Mouse (Mus musculus) macrophage (primary cell): ENCODE results near the gene Rbm47. TPM values are rescaled to one million over a fixed set of nuclear protein-coding genes. Genes with fewer than 3 reads are reported as not detected.
A peak's percentile ranks its signal among the peaks of the same experiment; 100 is the strongest.

Experiments used
- H3K27ac ChIP-seq: fragments of 350-480 bp; formaldehyde crosslinking; 2 replicates; pipeline ENCODE4 v1.9.0; 2021
- H3K36me3 ChIP-seq: fragments of 350-480 bp; formaldehyde crosslinking; 2 replicates; pipeline ENCODE4 v1.9.0; 2021; ENCODE audit errors: inconsistent target
- H3K4me3 ChIP-seq: fragments of 350-480 bp; formaldehyde crosslinking; 2 replicates; pipeline ENCODE4 v1.9.0; 2021; ENCODE audit errors: inconsistent target
- H3K79me2 ChIP-seq: fragments of 350-480 bp; formaldehyde crosslinking; 2 replicates; pipeline ENCODE4 v1.9.0; 2021; ENCODE audit errors: inconsistent target
- WGBS: methylation state at CpG from one replicate; pipeline ENCODE4 v1.1.7; 2026; ENCODE audit warnings: inconsistent platforms; ENCODE audit not compliant: missing documents; 5-methylcytosine and 5-hydroxymethylcytosine counted together
- polyA plus RNA-seq: library from polyadenylated mRNA; stranded (reverse); fragments of 250-400 nt; gene quantifications from 3 replicates; pipeline ENCODE4 v1.2.4, GENCODE M21; 2018; ENCODE audit warnings: inconsistent platforms

Gene Rbm47
- polyA plus RNA-seq, 1 experiment from 2014 or later = 41.0 TPM

DNA sequence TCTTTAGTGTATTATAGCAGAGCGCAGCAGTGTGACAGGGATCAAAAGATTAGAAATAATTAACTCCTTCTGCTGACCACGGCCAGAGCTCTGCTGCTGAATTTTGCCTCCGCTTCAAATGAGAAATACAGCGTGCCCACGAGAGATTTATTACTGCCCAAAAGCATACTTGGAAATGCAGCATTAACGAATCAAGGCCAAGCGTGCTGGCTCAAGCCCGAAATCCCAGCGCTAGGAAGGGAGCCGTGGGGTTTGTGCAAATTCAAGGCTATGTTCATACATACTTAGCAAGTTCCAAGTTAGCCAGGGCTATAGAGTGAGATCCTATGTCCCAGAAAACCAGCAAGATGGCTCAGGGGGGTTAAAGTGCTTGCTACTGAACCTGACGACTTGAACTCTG lies 47.5 kb downstream of the Rbm47 start:
- Histone ChIP-seq H3K4me3 (no peak overlapping the region), H3K27ac (no peak overlapping the region), H3K36me3 (peaks cover 39% of the 10 kb centered on the region; the same call in 1 of the 2 replicates), H3K79me2 (peaks cover 100% of the 10 kb centered on the region)
- WGBS = 94% methylated on average over 11 of the region's 11 CpGs

DNA sequence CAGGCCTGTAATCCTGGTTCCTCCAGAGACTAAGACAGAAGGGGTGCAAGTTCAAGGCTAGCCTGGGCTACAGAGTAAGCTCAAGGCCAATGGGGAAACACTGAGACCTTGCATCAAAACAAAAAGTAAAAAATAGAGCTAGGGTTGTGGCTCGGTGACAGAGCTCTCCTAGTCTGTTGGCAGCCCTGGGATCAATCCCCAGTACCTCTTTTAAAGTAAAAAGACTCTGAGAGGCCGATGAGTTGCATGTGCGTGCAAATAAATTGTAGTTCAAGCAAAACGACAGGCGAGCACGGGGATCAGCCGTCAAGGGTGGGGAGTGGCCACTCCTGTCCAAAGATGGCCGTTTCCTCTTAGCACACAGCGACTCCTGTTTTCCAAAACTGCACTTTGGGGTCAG lies 48.0 kb downstream of the Rbm47 start:
- H3K79me2 ChIP-seq = peaks cover 100% of the 10 kb centered on the region
- no peak overlapping the region for H3K27ac ChIP-seq
- peaks cover 38% of the 10 kb centered on the region for H3K36me3 ChIP-seq
- H3K4me3 ChIP-seq = no peak overlapping the region
- 91% methylated on average over 9 of the region's 9 CpGs for WGBS

DNA sequence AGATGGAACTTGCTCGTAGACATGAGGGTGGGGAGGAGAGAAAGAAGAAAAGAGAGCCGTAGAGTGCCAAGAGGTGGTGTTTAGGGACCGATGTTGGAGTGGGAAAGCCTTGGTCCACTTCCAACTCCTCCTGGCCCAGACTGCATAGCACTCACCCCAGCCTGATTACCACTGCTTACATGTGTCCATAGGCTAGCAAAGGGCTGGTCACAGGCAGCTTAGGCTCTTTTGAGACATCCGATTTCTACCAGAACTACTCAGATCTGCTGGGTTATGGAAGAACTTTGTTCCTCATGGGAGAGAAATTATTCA lies 48.9 kb downstream of the Rbm47 start:
- H3K79me2 ChIP-seq = peaks cover 100% of the 10 kb centered on the region
- WGBS = 95% methylated on average over 4 of the region's 4 CpGs
- no peak overlapping the region for H3K4me3 ChIP-seq
- peaks cover 45% of the 10 kb centered on the region for H3K36me3 ChIP-seq
- no peak overlapping the region for H3K27ac ChIP-seq

DNA sequence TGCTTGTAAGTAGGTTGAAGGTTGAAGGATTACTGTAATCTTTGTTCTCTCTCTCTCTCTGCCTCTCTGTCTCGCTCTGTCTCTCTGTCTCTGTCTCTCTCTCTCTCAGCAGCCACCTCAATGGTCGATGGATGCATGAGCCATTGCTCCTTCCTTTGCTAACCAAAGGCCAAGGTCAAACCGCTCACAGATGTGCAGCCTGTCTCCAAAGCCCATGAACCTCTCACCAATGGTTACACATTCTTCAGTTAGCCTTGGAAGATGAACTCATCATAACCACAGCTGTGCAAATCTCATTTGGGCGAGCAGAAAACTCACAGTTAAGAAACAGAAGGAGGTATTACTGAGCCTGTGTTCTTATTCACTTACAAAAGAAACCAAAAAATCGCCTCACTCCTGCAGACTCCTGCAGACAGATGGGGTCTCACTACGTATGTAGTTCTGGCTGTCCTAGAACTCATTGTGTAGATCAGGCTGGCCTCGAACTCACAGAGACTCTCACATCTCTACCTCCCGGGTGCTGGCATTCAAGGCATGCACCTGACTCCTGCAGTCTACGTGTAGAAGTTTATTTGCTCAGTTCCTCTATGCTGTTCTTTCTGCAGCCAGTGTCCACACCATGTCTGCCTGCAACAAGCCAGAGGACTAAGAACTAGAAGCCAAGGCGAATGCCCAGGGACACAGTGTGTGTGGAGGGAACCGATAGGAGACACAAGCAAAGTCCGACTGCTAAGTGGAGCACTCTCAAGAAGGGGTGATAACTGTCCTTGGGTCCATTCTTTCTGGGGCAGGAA lies 49.4 kb downstream of the Rbm47 start:
- no peak overlapping the region for H3K4me3 ChIP-seq
- H3K36me3 ChIP-seq = peaks cover 48% of the 10 kb centered on the region
- no peak overlapping the region for H3K27ac ChIP-seq
- H3K79me2 ChIP-seq = peaks cover 100% of the 10 kb centered on the region
- 92% methylated on average over 12 of the region's 12 CpGs for WGBS

DNA sequence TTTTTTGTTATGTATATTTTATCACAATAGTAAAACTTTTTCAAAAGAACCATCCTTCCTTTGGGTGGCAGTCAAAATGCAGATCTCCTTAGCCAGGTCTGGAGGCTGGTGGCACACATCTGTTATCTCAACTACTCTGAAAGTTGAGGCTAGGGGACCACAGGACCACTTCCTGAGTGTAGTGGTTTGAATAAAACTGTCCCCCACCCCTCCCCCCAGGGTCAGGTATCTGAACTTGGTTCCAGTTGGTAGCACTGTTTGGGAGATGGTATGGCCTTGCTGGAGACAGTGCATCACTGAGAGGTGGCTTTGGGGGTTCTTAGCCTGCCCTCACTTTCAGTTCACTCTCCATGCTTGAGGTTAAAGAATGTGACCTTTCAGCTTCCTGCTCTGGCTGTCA lies 51.7 kb downstream of the Rbm47 start:
- H3K27ac ChIP-seq = no peak overlapping the region
- peaks cover 100% of the 10 kb centered on the region for H3K79me2 ChIP-seq
- no peak overlapping the region for H3K4me3 ChIP-seq
- H3K36me3 ChIP-seq = peaks cover 55% of the 10 kb centered on the region

DNA sequence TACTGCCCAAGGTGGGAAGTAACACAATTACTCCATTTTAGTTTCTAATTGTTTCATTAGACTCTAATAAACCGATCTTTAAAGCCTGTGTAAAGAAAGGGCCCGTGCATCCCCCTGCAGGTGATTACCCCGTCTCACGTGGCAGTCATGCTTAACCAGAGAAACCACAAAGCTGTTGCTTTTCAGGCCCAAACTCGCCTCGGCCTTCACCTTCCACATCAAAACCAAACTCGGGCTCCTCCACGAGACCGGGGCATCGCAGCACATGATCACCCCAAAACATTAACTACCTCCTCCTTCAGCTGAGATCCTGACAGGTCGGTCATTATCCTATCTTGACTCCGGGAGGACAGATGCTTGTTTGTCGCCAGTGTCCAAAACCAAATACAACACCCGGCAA lies 58.2 kb downstream of the Rbm47 start:
- H3K36me3 ChIP-seq = peaks cover 23% of the 10 kb centered on the region
- H3K4me3 ChIP-seq = no peak overlapping the region
- H3K79me2 ChIP-seq = peaks cover 93% of the 10 kb centered on the region
- peak overlapping the region; percentile 97 for H3K27ac ChIP-seq
- 51% methylated on average over 13 of the region's 14 CpGs for WGBS

DNA sequence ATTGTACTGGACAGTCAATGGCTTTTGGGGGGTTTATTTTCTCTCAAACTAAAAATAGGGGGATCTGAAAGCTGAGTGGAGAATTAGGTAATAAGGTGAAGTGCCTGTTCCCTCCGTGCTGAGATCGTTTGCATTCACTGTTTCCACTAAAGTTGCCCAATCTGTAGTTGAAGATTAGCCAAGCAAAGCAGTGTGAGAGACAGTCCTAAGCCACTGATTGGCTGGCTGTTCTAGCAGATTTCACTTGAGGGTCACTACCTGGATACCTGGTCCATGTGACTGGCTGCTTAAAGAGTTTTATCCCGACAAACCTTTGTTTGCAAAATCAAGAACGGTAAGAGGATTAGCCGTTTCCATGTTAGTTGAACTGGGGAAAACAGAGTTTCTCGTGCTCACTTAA lies 58.7 kb downstream of the Rbm47 start:
- Histone ChIP-seq H3K4me3 (no peak overlapping the region), H3K36me3 (peaks cover 18% of the 10 kb centered on the region; the same call in 1 of the 2 replicates), H3K27ac (peak overlapping the region; percentile 97), H3K79me2 (peaks cover 93% of the 10 kb centered on the region)
- WGBS = 66% methylated on average over 6 of the region's 6 CpGs

DNA sequence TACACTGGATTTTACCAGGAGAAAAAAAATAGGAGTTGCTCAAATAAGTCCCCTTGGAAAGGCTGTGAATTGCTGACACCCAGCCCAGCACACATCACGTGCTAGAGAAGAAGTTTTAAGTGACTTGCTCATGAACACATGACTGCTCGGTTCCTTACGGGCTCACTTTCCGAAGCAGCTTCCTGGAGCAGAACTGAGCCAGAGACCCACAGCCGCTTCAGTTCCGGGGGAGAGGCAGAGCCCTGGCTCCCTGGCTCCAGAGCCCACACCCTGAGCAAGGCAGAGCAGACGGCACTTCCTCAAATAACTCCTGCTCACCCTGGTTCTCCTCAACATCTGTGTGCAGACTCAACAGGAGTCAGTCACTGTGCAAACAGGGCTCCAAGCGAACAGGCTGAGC lies 60.9 kb downstream of the Rbm47 start:
- peaks cover 93% of the 10 kb centered on the region for H3K79me2 ChIP-seq
- under 1% methylated on average over 8 of the region's 8 CpGs for WGBS
- H3K36me3 ChIP-seq = peaks cover 7% of the 10 kb centered on the region; the same call in 1 of the 2 replicates
- H3K27ac ChIP-seq = peak overlapping the region; percentile 97
- no peak overlapping the region for H3K4me3 ChIP-seq

DNA sequence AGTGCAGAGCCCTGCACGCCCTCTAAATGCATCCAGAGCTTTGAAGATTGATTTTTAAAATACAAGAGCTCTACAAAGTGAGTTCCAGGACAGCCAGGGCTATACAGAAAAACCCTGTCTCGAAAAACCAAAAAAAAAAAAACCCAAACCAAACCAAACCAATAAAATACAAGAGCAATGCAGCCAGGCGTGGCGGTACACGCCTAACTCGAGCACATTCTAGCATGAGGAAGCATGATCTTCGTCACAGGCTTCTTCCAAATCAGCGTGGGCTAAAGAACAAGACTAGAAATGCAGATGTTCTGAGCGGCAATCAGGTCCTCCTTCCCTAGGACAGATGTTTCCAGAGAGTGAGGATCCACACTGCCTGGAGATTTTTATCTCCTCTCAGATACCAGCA lies 66.5 kb downstream of the Rbm47 start:
- no peak overlapping the region for H3K4me3 ChIP-seq
- peaks cover 13% of the 10 kb centered on the region; the same call in 1 of the 2 replicates for H3K36me3 ChIP-seq
- peaks cover 89% of the 10 kb centered on the region for H3K79me2 ChIP-seq
- 39% methylated on average over 9 of the region's 9 CpGs for WGBS
- peak overlapping the region; percentile 96 for H3K27ac ChIP-seq

DNA sequence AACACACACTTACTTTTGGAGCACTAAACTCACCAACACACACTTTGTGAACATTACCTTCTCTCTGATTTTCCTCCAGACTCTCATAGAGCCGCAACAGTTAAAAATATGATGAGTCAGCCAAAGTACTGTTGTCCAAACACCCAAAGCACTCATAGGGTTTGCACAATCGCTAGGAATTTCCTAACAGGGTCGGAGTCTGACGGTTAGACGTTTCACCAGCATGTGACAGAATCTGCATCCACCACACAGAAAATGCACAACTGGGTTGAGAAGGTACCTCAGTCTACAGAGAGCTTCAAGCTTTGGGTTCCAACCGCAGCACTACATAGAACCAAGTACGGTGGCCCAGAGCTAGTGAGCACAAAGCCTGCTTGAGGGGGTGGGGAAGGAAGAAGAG lies 67.0 kb downstream of the Rbm47 start:
- Histone ChIP-seq H3K36me3 (peaks cover 13% of the 10 kb centered on the region; the same call in 1 of the 2 replicates), H3K27ac (peak overlapping the region; percentile 96), H3K4me3 (no peak overlapping the region), H3K79me2 (peaks cover 89% of the 10 kb centered on the region)
- WGBS = 5% methylated on average over 7 of the region's 7 CpGs

DNA sequence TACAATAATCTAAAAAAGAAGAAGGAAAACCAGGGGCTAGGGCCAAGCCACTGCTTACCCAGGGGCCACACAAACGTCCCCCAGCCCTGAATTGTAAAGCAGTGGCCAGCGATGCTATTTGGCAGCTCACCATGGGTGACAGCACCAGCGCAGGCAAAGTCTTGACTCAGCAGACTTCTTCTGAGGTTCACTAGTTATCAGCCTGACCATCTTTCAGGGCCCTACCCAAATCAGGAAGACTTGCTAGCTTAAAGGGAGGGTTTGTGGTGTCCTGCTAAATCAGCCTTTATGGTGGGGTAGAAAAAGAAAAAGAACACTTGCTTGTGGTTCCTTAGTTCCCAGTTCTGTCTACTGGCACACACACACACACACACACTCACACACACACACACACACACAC lies 67.6 kb downstream of the Rbm47 start:
- Histone ChIP-seq H3K27ac (peak overlapping the region; percentile 96), H3K4me3 (no peak overlapping the region), H3K79me2 (peaks cover 89% of the 10 kb centered on the region), H3K36me3 (peaks cover 10% of the 10 kb centered on the region; the same call in 1 of the 2 replicates)
- WGBS = 7% methylated on average over 3 of the region's 3 CpGs

DNA sequence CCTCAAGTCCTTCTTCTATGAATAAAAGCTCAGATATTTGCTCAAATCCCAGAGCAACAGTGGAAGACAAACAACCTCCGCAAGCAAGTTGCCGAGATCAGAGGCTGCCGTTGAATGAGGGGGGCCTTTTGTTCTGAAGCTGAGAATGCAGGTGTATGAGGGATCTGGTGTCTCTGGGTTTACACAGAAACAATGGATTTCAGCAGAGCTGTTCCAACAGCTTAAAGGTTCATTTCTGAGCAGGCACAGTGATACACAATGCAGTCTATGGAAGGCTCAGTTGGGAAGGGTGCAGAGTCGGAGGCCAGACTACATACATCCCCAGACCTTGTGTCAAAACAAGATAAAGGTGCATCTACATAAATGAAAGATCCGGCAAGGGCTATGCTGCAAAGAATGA lies 69.5 kb downstream of the Rbm47 start:
- Histone ChIP-seq H3K79me2 (peaks cover 89% of the 10 kb centered on the region), H3K27ac (peak overlapping the region; percentile 96), H3K36me3 (peaks cover 20% of the 10 kb centered on the region; the same call in 1 of the 2 replicates), H3K4me3 (no peak overlapping the region)
- 93% methylated on average over 5 of the region's 5 CpGs for WGBS

DNA sequence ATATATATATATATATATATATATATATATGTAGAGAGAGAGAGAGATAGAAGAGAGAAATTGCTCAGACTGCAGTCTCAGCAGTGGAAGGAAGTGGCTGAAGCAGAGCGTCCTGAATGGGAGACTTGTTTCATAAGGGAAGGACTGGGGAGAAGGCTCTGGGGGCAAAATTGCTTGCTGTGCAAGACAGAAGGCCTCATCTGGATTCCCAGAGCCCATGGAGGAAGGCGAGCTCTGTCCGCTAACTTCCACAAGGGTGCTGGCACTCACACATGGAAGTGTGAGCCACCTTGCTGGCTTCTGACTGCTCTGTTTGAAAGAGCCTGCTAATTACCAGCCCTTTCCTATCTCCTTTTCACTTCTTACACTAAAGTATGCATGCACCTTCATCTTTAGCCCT lies 70.1 kb downstream of the Rbm47 start:
- Histone ChIP-seq H3K4me3 (no peak overlapping the region), H3K79me2 (peaks cover 89% of the 10 kb centered on the region), H3K36me3 (peaks cover 25% of the 10 kb centered on the region; the same call in 1 of the 2 replicates), H3K27ac (peak overlapping the region; percentile 96)
- WGBS = 21% methylated on average over 2 of the region's 3 CpGs

DNA sequence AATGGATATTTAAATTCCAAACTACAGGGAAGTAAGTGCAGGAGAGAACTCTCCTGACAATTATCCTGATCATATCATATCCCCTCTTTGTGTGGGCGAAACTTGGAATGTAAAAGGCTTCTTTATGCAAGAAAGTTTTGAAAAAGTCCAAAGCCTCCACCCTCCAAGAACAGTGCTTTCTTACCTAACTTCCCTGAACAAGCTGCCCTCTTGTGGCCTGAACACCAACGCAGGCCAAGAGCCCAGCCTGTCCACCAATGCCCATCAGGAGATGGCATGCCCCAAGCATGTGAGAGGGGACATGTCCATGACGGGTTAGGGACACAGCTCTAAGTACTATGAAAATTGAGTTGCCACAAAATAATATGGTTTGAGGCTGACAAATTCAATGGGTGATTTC lies 71.3 kb downstream of the Rbm47 start:
- Histone ChIP-seq H3K4me3 (no peak overlapping the region), H3K36me3 (peaks cover 37% of the 10 kb centered on the region; the same call in 1 of the 2 replicates), H3K79me2 (peaks cover 89% of the 10 kb centered on the region), H3K27ac (peak overlapping the region; percentile 71; the same call in 1 of the 2 replicates)
- WGBS = 74% methylated on average over 3 of the region's 3 CpGs

DNA sequence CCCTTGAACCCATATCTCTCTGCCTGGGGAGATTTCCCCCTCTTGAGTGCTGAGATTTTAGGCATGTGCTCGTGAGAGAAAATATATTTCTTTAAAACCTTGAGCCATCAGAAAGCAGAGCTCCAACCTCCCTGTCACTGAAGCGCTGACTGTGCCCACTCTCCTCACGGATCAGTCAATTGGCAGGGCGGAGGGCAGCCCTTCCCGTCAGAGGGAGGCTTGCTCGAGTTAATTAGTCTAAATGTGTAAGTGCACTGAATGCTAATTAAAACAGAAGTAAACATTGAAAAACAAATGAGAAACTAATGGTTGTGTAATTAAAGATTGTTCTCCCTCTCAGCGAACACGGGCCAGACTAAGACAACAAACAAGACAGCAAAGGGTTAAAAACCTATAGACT lies 72.6 kb downstream of the Rbm47 start:
- Histone ChIP-seq H3K27ac (no peak overlapping the region), H3K36me3 (peaks cover 38% of the 10 kb centered on the region; the same call in 1 of the 2 replicates), H3K79me2 (peaks cover 98% of the 10 kb centered on the region), H3K4me3 (no peak overlapping the region)
- WGBS = 87% methylated on average over 5 of the region's 8 CpGs
